Mouse (Mus musculus) heart, postnatal 25 days (tissue): Measurements from ENCODE around the gene Tmem176a. TPM values are rescaled to one million over a fixed set of nuclear protein-coding genes. Genes with fewer than 3 reads are reported as not detected.
"Not testable (repeated sequence)": the region's sequence is repeated elsewhere in the genome, so short reads cannot be mapped to it uniquely, and the experiment has no call there.

ENCODE experiments used
- DNase-seq: peaks from one replicate; pipeline ENCODE4 v3.0.0; 2022; ENCODE audit warnings: low spot score
- intact Hi-C: fragments of 180-260 bp; cut with DNase I; formaldehyde crosslinking; loops from one replicate; pipeline ENCODE4 v1.15.1; 2025
- total RNA-seq, 2 experiments: library from RNA; stranded (reverse); gene quantifications; 2 replicates each; pipeline ENCODE4 v1.2.3; 2021

Gene Tmem176a
- total RNA-seq, 2 experiments from 2014 or later = 16.6 to 20.0 TPM

- DNase-seq = no peak
- intact Hi-C loops = no loop called here
Measured at GRCm38 (mm10) chr6:48838321-48839080, 2.2 kb upstream of the Tmem176a start.

- intact Hi-C loops = no loop called here
- DNase-seq = peak; percentile 84
Measured at GRCm38 (mm10) chr6:48840973-48841625, 380 bp downstream of the Tmem176a start, which contains the start of gene Tmem176b. Gene Tmem176b (minus strand): TSS chr6:48841496.

- intact Hi-C loops = no loop called here
Measured at GRCm38 (mm10) chr6:48842111-48842842, 1.6 kb downstream of the Tmem176a start.

GRCm38 (mm10) chr6:48845086-48845485 lies 4.4 kb downstream of the Tmem176a start:
- DNase-seq = no peak
- intact Hi-C loops = no loop called here

More at GRCm38 (mm10) chr6:48842111-48842842, 1.6 kb downstream of the Tmem176a start:
- DNase-seq = no peak

- intact Hi-C loops = no loop called here
- peak; percentile 30 for DNase-seq
Measured at GRCm38 (mm10) chr6:48851820-48852491, 11.2 kb downstream of the Tmem176a start.

GRCm38 (mm10) chr6:48854155-48854554 lies 13.4 kb downstream of the Tmem176a start:
- intact Hi-C loops = no loop called here
- no peak for DNase-seq

- intact Hi-C loops = loop anchor here (1.0 to 5.0 kb wide), 2 partner anchors 39 to 100 kb away; no protein-coding TSS in a partner anchor
- DNase-seq = no peak
Measured at GRCm38 (mm10) chr6:48857613-48858302, 17.0 kb downstream of the Tmem176a start.

GRCm38 (mm10) chr6:48860130-48860815 lies 19.6 kb downstream of the Tmem176a start:
- DNase-seq = no peak
- intact Hi-C loops = no loop called here

GRCm38 (mm10) chr6:48860851-48861250 lies 20.1 kb downstream of the Tmem176a start:
- intact Hi-C loops = no loop called here

GRCm38 (mm10) chr6:48861616-48862280 lies 21.0 kb downstream of the Tmem176a start:
- intact Hi-C loops = no loop called here
- DNase-seq = no peak

More at GRCm38 (mm10) chr6:48860851-48861250, 20.1 kb downstream of the Tmem176a start:
- no peak for DNase-seq

- DNase-seq = no peak
- intact Hi-C loops = no loop called here
Measured at GRCm38 (mm10) chr6:48862816-48863215, 22.1 kb downstream of the Tmem176a start.

- intact Hi-C loops = no loop called here
- DNase-seq = no peak
Measured at GRCm38 (mm10) chr6:48863488-48863887, 22.8 kb downstream of the Tmem176a start.

GRCm38 (mm10) chr6:48864181-48864580 lies 23.5 kb downstream of the Tmem176a start:
- DNase-seq = no peak
- intact Hi-C loops = no loop called here

- intact Hi-C loops = no loop called here
- DNase-seq = no peak
Measured at GRCm38 (mm10) chr6:48864723-48865122, 24.0 kb downstream of the Tmem176a start.

GRCm38 (mm10) chr6:48865152-48865745 lies 24.5 kb downstream of the Tmem176a start:
- DNase-seq = no peak
- intact Hi-C loops = no loop called here

- intact Hi-C loops, DNase-seq: not testable (repeated sequence)
Measured at GRCm38 (mm10) chr6:48866355-48866950, 25.7 kb downstream of the Tmem176a start.

- intact Hi-C loops = no loop called here
- DNase-seq = no peak
Measured at GRCm38 (mm10) chr6:48867158-48867557, 26.4 kb downstream of the Tmem176a start.
